Mouse (Mus musculus): ENCODE results near the gene Mief2.

- TF ChIP-seq EP300 (IDR thresholded peaks at IDR 0.05; ENCODE audit: low read depth) (no peak), CTCF (IDR thresholded peaks at IDR 0.05; ENCODE audit: low read depth) (no peak)
Measured at GRCm38 (mm10) chr11:60761681-60762080, 33.5 kb downstream of the Mief2 start.
